Mouse (Mus musculus): ENCODE results near the gene Gjc2. TPM values are rescaled to one million over a fixed set of nuclear protein-coding genes. Genes with fewer than 3 reads are reported as not detected.

The Gjc2 gene
- polyA plus RNA-seq, 1 experiment from 2014 or later = 0.50 TPM

- H3K27ac ChIP-seq (ENCODE audit: low read length) = peak within 1 kb of the TSS; percentile 91
- peaks cover 10% of the 10 kb centered on the region; the same call in 1 of the 2 replicates for H3K4me1 ChIP-seq (replicated peaks; ENCODE audit: control insufficient read depth, insufficient read depth, low read length)
- no peaks in the 10 kb centered on the region for H3K27me3 ChIP-seq (ENCODE audit: control insufficient read depth, insufficient read depth, low read depth, low read length)
- H3K9me3 ChIP-seq (ENCODE audit: control insufficient read depth, low read length) = no peaks in the 10 kb centered on the region
- peak within 1 kb of the TSS; percentile 88 for H3K4me2 ChIP-seq (ENCODE audit: low read depth, low read length)
- H3K4me3 ChIP-seq (ENCODE audit: low read length) = peak within 1 kb of the TSS; percentile 76
- H3K9ac ChIP-seq (ENCODE audit: low read length) = peak within 1 kb of the TSS; percentile 83
- 5% methylated on average over 16 of the region's 16 CpGs for WGBS
- H3K36me3 ChIP-seq (ENCODE audit: control insufficient read depth, insufficient read depth, low read length) = no peaks in the 10 kb centered on the region
- ATAC-seq (ENCODE audit: low read depth) = peak; percentile 3; the same call in 1 of the 2 replicates
Measured at GRCm38 (mm10) chr11:59192059-59192386, 9.0 kb upstream of the Gjc2 start, which contains the start of gene Guk1. TSS of gene Guk1 (minus strand) at chr11:59192212.

GRCm38 (mm10) chr11:59191231-59192058, 8.4 kb upstream of the Gjc2 start:
- Histone ChIP-seq H3K9me3 (ENCODE audit: control insufficient read depth, low read length) (no peaks in the 10 kb centered on the region), H3K4me2 (ENCODE audit: low read depth, low read length) (peak overlapping the region; percentile 88), H3K9ac (ENCODE audit: low read length) (peak overlapping the region; percentile 83), H3K27ac (ENCODE audit: low read length) (peak overlapping the region; percentile 91), H3K4me1 (replicated peaks; ENCODE audit: control insufficient read depth, insufficient read depth, low read length) (peaks cover 10% of the 10 kb centered on the region; the same call in 1 of the 2 replicates), H3K4me3 (ENCODE audit: low read length) (peak overlapping the region; percentile 76), H3K27me3 (ENCODE audit: control insufficient read depth, insufficient read depth, low read depth, low read length) (no peaks in the 10 kb centered on the region), H3K36me3 (ENCODE audit: control insufficient read depth, insufficient read depth, low read length) (no peaks in the 10 kb centered on the region)
- under 1% methylated on average over 46 of the region's 59 CpGs for WGBS
- peak; percentile 95 for ATAC-seq (ENCODE audit: low read depth)

- ATAC-seq (ENCODE audit: low read depth) = no peak
- Histone ChIP-seq H3K4me1 (replicated peaks; ENCODE audit: control insufficient read depth, insufficient read depth, low read length) (peaks cover 21% of the 10 kb centered on the region), H3K9me3 (ENCODE audit: control insufficient read depth, low read length) (no peaks in the 10 kb centered on the region), H3K36me3 (ENCODE audit: control insufficient read depth, insufficient read depth, low read length) (peaks cover 7% of the 10 kb centered on the region; the same call in 1 of the 2 replicates), H3K4me2 (ENCODE audit: low read depth, low read length) (no peak overlapping the region), H3K4me3 (ENCODE audit: low read length) (no peak overlapping the region), H3K27me3 (ENCODE audit: control insufficient read depth, insufficient read depth, low read depth, low read length) (no peaks in the 10 kb centered on the region), H3K9ac (ENCODE audit: low read length) (no peak overlapping the region), H3K27ac (ENCODE audit: low read length) (no peak overlapping the region)
- WGBS = 45% methylated on average over 6 of the region's 6 CpGs
Measured at GRCm38 (mm10) chr11:59187706-59188105, 4.7 kb upstream of the Gjc2 start.

- ATAC-seq (ENCODE audit: low read depth) = no peak
- Histone ChIP-seq H3K27ac (ENCODE audit: low read length) (no peak overlapping the region), H3K9ac (ENCODE audit: low read length) (no peak overlapping the region), H3K36me3 (ENCODE audit: control insufficient read depth, insufficient read depth, low read length) (peaks cover 7% of the 10 kb centered on the region; the same call in 1 of the 2 replicates), H3K27me3 (ENCODE audit: control insufficient read depth, insufficient read depth, low read depth, low read length) (no peaks in the 10 kb centered on the region), H3K4me3 (ENCODE audit: low read length) (no peak overlapping the region), H3K9me3 (ENCODE audit: control insufficient read depth, low read length) (no peaks in the 10 kb centered on the region), H3K4me2 (ENCODE audit: low read depth, low read length) (no peak overlapping the region), H3K4me1 (replicated peaks; ENCODE audit: control insufficient read depth, insufficient read depth, low read length) (peaks cover 15% of the 10 kb centered on the region)
- WGBS = 73% methylated on average over 5 of the region's 5 CpGs
Measured at GRCm38 (mm10) chr11:59185490-59185889, 2.5 kb upstream of the Gjc2 start.

GRCm38 (mm10) chr11:59183821-59184220, 808 bp upstream of the Gjc2 start:
- H3K36me3 ChIP-seq (ENCODE audit: control insufficient read depth, insufficient read depth, low read length) = peaks cover 7% of the 10 kb centered on the region; the same call in 1 of the 2 replicates
- no peaks in the 10 kb centered on the region for H3K9me3 ChIP-seq (ENCODE audit: control insufficient read depth, low read length)
- H3K27ac ChIP-seq (ENCODE audit: low read length) = peak overlapping the region; percentile 50
- no peak overlapping the region for H3K4me2 ChIP-seq (ENCODE audit: low read depth, low read length)
- H3K4me3 ChIP-seq (ENCODE audit: low read length) = no peak overlapping the region
- WGBS = 20% methylated on average over 3 of the region's 3 CpGs
- 0 out of 2 replicates have a peak overlapping the region, but pooled peaks have one; percentile 1 for H3K9ac ChIP-seq (ENCODE audit: low read length)
- peak; percentile 74 for ATAC-seq (ENCODE audit: low read depth)
- H3K4me1 ChIP-seq (replicated peaks; ENCODE audit: control insufficient read depth, insufficient read depth, low read length) = peaks cover 11% of the 10 kb centered on the region
- peaks cover 6% of the 10 kb centered on the region for H3K27me3 ChIP-seq (ENCODE audit: control insufficient read depth, insufficient read depth, low read depth, low read length)

GRCm38 (mm10) chr11:59176921-59177320, 6.1 kb downstream of the Gjc2 start:
- peaks cover 2% of the 10 kb centered on the region; the same call in 1 of the 2 replicates for H3K4me1 ChIP-seq (replicated peaks; ENCODE audit: control insufficient read depth, insufficient read depth, low read length)
- no peak overlapping the region for H3K27ac ChIP-seq (ENCODE audit: low read length)
- H3K9ac ChIP-seq (ENCODE audit: low read length) = no peak overlapping the region
- no peaks in the 10 kb centered on the region for H3K36me3 ChIP-seq (ENCODE audit: control insufficient read depth, insufficient read depth, low read length)
- WGBS = 8% methylated on average over 34 of the region's 34 CpGs
- peak overlapping the region; percentile 22 for H3K4me3 ChIP-seq (ENCODE audit: low read length)
- no peak; the same call in 1 of the 2 replicates for ATAC-seq (ENCODE audit: low read depth)
- H3K4me2 ChIP-seq (ENCODE audit: low read depth, low read length) = peak overlapping the region; percentile 42; the same call in 1 of the 2 replicates
- H3K27me3 ChIP-seq (ENCODE audit: control insufficient read depth, insufficient read depth, low read depth, low read length) = peaks cover 49% of the 10 kb centered on the region
- no peaks in the 10 kb centered on the region for H3K9me3 ChIP-seq (ENCODE audit: control insufficient read depth, low read length)

- ATAC-seq (ENCODE audit: low read depth) = no peak
- Histone ChIP-seq H3K4me2 (ENCODE audit: low read depth, low read length) (peak overlapping the region; percentile 42), H3K9me3 (ENCODE audit: control insufficient read depth, low read length) (no peaks in the 10 kb centered on the region), H3K36me3 (ENCODE audit: control insufficient read depth, insufficient read depth, low read length) (no peaks in the 10 kb centered on the region), H3K4me3 (ENCODE audit: low read length) (peak overlapping the region; percentile 22), H3K4me1 (replicated peaks; ENCODE audit: control insufficient read depth, insufficient read depth, low read length) (peaks cover 2% of the 10 kb centered on the region; the same call in 1 of the 2 replicates), H3K27me3 (ENCODE audit: control insufficient read depth, insufficient read depth, low read depth, low read length) (peaks cover 49% of the 10 kb centered on the region), H3K9ac (ENCODE audit: low read length) (0 out of 2 replicates have a peak overlapping the region, but pooled peaks have one; percentile 20), H3K27ac (ENCODE audit: low read length) (no peak overlapping the region)
- WGBS = 2% methylated on average over 48 of the region's 48 CpGs
Measured at GRCm38 (mm10) chr11:59176475-59176874, 6.5 kb downstream of the Gjc2 start.

- Histone ChIP-seq H3K4me3 (ENCODE audit: low read length) (no peak overlapping the region), H3K9me3 (ENCODE audit: control insufficient read depth, low read length) (no peaks in the 10 kb centered on the region), H3K4me2 (ENCODE audit: low read depth, low read length) (no peak overlapping the region), H3K9ac (ENCODE audit: low read length) (no peak overlapping the region), H3K27me3 (ENCODE audit: control insufficient read depth, insufficient read depth, low read depth, low read length) (peaks cover 47% of the 10 kb centered on the region), H3K4me1 (replicated peaks; ENCODE audit: control insufficient read depth, insufficient read depth, low read length) (peaks cover 2% of the 10 kb centered on the region; the same call in 1 of the 2 replicates), H3K36me3 (ENCODE audit: control insufficient read depth, insufficient read depth, low read length) (no peaks in the 10 kb centered on the region), H3K27ac (ENCODE audit: low read length) (no peak overlapping the region)
- WGBS = 56% methylated on average over 6 of the region's 6 CpGs
- no peak for ATAC-seq (ENCODE audit: low read depth)
Measured at GRCm38 (mm10) chr11:59174189-59174838, 8.7 kb downstream of the Gjc2 start.

- H3K27ac ChIP-seq (ENCODE audit: low read length) = no peak overlapping the region
- WGBS = 49% methylated on average over 4 of the region's 4 CpGs
- H3K9me3 ChIP-seq (ENCODE audit: control insufficient read depth, low read length) = no peaks in the 10 kb centered on the region
- H3K4me3 ChIP-seq (ENCODE audit: low read length) = no peak overlapping the region
- peaks cover 16% of the 10 kb centered on the region for H3K27me3 ChIP-seq (ENCODE audit: control insufficient read depth, insufficient read depth, low read depth, low read length)
- H3K36me3 ChIP-seq (ENCODE audit: control insufficient read depth, insufficient read depth, low read length) = no peaks in the 10 kb centered on the region
- no peaks in the 10 kb centered on the region for H3K4me1 ChIP-seq (replicated peaks; ENCODE audit: control insufficient read depth, insufficient read depth, low read length)
- H3K9ac ChIP-seq (ENCODE audit: low read length) = no peak overlapping the region
- no peak overlapping the region for H3K4me2 ChIP-seq (ENCODE audit: low read depth, low read length)
- no peak for ATAC-seq (ENCODE audit: low read depth)
Measured at GRCm38 (mm10) chr11:59170549-59170948, 12.5 kb downstream of the Gjc2 start.
